Mouse (Mus musculus) embryonic facial prominence, embryonic 15.5 days (tissue): ENCODE results near the gene Kmt5b. TPM values are rescaled to one million over a fixed set of nuclear protein-coding genes. Genes with fewer than 3 reads are reported as not detected.

ENCODE experiments used
- ATAC-seq: fragments of 200-750 bp; cut with Nextera tagmentation; 2 replicates; pipeline ENCODE4 v1.8.0; 2017; ENCODE audit warnings: low read depth, moderate TSS enrichment; ENCODE audit not compliant: insufficient number of reproducible peaks, low FRiP score, low TSS enrichment
- H3K27ac ChIP-seq: fragments of 300-500 bp; sonication (generic); replicated peaks from 2 replicates; pipeline ENCODE4 v1.5.1; 2015; ENCODE audit warnings: mild to moderate bottlenecking, inconsistent platforms
- H3K27me3 ChIP-seq: fragments of 300-500 bp; sonication (generic); 2 replicates; pipeline ENCODE4 v1.6.1; 2015; ENCODE audit warnings: inconsistent platforms
- H3K36me3 ChIP-seq: fragments of 300-500 bp; sonication (generic); 2 replicates; pipeline ENCODE4 v1.6.1; 2015; ENCODE audit warnings: mild to moderate bottlenecking, inconsistent platforms
- H3K4me1 ChIP-seq: fragments of 300-500 bp; sonication (generic); 2 replicates; pipeline ENCODE4 v1.6.1; 2015; ENCODE audit warnings: inconsistent platforms
- H3K4me2 ChIP-seq: fragments of 300-500 bp; sonication (generic); replicated peaks from 2 replicates; pipeline ENCODE4 v1.6.1; 2015; ENCODE audit warnings: mild to moderate bottlenecking, inconsistent platforms
- H3K4me3 ChIP-seq: fragments of 300-500 bp; sonication (generic); replicated peaks from 2 replicates; pipeline ENCODE4 v1.5.1; 2015; ENCODE audit warnings: mild to moderate bottlenecking, inconsistent platforms
- H3K9ac ChIP-seq: fragments of 300-500 bp; sonication (generic); 2 replicates; pipeline ENCODE4 v1.6.1; 2015; ENCODE audit warnings: inconsistent platforms
- H3K9me3 ChIP-seq: fragments of 300-500 bp; sonication (generic); replicated peaks from 2 replicates; pipeline ENCODE4 v1.6.1; 2016; ENCODE audit warnings: inconsistent platforms
- WGBS: fragments of 180-500 bp; shearing (Covaris S2); methylation state at CpG from one replicate; pipeline ENCODE4 v1.1.7; 2015; 5-methylcytosine and 5-hydroxymethylcytosine counted together
- polyA plus RNA-seq: library from polyadenylated mRNA; unstranded; fragments of >200 nt; fragmentation: Nextera tagmentation; extraction: Ambion mirVana; gene quantifications from 2 replicates; pipeline ENCODE4 v1.2.1, GENCODE M21; 2015

The Kmt5b gene
- polyA plus RNA-seq = 24.7 and 29.3 TPM in 2 replicates

GRCm38 (mm10) chr19:3767276-3767780 lies at the start of gene Kmt5b:
Kmt5b (plus strand) TSS chr19:3767421.
- Histone ChIP-seq H3K36me3 (peaks cover 6% of the 10 kb centered on the region), H3K27me3 (no peaks in the 10 kb centered on the region), H3K4me3 (peak within 1 kb of the TSS; percentile 96), H3K9me3 (no peaks in the 10 kb centered on the region), H3K4me2 (peak within 1 kb of the TSS; percentile 88), H3K4me1 (peaks cover 12% of the 10 kb centered on the region), H3K9ac (peak within 1 kb of the TSS; percentile 100), H3K27ac (peak within 1 kb of the TSS; percentile 100)
- no peak for ATAC-seq
- under 1% methylated on average over 39 of the region's 39 CpGs for WGBS

GRCm38 (mm10) chr19:3718481-3719361 lies 48.5 kb upstream of the Kmt5b start:
- H3K27ac ChIP-seq = peak overlapping the region; percentile 44
- peak overlapping the region; percentile 49 for H3K4me3 ChIP-seq
- H3K27me3 ChIP-seq = no peaks in the 10 kb centered on the region
- peak overlapping the region; percentile 12 for H3K9ac ChIP-seq
- peak overlapping the region; percentile 96 for H3K4me2 ChIP-seq
- 32% methylated on average over 19 of the region's 19 CpGs for WGBS
- H3K36me3 ChIP-seq = peaks cover 44% of the 10 kb centered on the region
- no peaks in the 10 kb centered on the region for H3K9me3 ChIP-seq
- H3K4me1 ChIP-seq = peaks cover 12% of the 10 kb centered on the region
- peak; percentile 75 for ATAC-seq

- Histone ChIP-seq H3K4me3 (peak overlapping the region; percentile 49), H3K27ac (peak overlapping the region; percentile 44), H3K9me3 (no peaks in the 10 kb centered on the region), H3K9ac (peak overlapping the region; percentile 12), H3K27me3 (no peaks in the 10 kb centered on the region), H3K4me1 (peaks cover 12% of the 10 kb centered on the region), H3K36me3 (peaks cover 40% of the 10 kb centered on the region), H3K4me2 (peak overlapping the region; percentile 96)
- peak; percentile 65 for ATAC-seq
- 2% methylated on average over 27 of the region's 27 CpGs for WGBS
Measured at GRCm38 (mm10) chr19:3719362-3719891, 47.8 kb upstream of the Kmt5b start.

- no peak for ATAC-seq
- Histone ChIP-seq H3K27ac (no peak overlapping the region), H3K27me3 (no peaks in the 10 kb centered on the region), H3K9ac (no peak overlapping the region), H3K9me3 (no peaks in the 10 kb centered on the region), H3K4me1 (peaks cover 12% of the 10 kb centered on the region), H3K4me2 (no peak overlapping the region), H3K36me3 (0 out of 2 replicates have a peak, but pooled peaks cover 4% of the 10 kb centered on the region), H3K4me3 (no peak overlapping the region)
- WGBS = 89% methylated on average over 9 of the region's 9 CpGs
Measured at GRCm38 (mm10) chr19:3723170-3723569, 44.1 kb upstream of the Kmt5b start.

- H3K36me3 ChIP-seq = no peaks in the 10 kb centered on the region
- H3K27ac ChIP-seq = no peak overlapping the region
- H3K4me2 ChIP-seq = no peak overlapping the region
- H3K4me1 ChIP-seq = peaks cover 8% of the 10 kb centered on the region
- no peak overlapping the region for H3K9ac ChIP-seq
- no peaks in the 10 kb centered on the region for H3K9me3 ChIP-seq
- no peak for ATAC-seq
- no peak overlapping the region for H3K4me3 ChIP-seq
- WGBS = 80% methylated on average over 4 of the region's 4 CpGs
- no peaks in the 10 kb centered on the region for H3K27me3 ChIP-seq
Measured at GRCm38 (mm10) chr19:3723904-3724303, 43.3 kb upstream of the Kmt5b start.

- ATAC-seq = no peak
Measured at GRCm38 (mm10) chr19:3724779-3725178, 42.4 kb upstream of the Kmt5b start.

GRCm38 (mm10) chr19:3728901-3729300 lies 38.3 kb upstream of the Kmt5b start:
- Histone ChIP-seq H3K9ac (no peak overlapping the region), H3K9me3 (no peaks in the 10 kb centered on the region), H3K27ac (no peak overlapping the region), H3K27me3 (no peaks in the 10 kb centered on the region), H3K4me3 (no peak overlapping the region), H3K36me3 (no peaks in the 10 kb centered on the region), H3K4me1 (no peaks in the 10 kb centered on the region), H3K4me2 (no peak overlapping the region)
- no peak for ATAC-seq
- 64% methylated on average over 2 of the region's 2 CpGs for WGBS

More at GRCm38 (mm10) chr19:3724779-3725178, 42.4 kb upstream of the Kmt5b start:
- Histone ChIP-seq H3K27me3 (no peaks in the 10 kb centered on the region), H3K4me2 (no peak overlapping the region), H3K4me3 (no peak overlapping the region), H3K36me3 (no peaks in the 10 kb centered on the region), H3K27ac (no peak overlapping the region), H3K4me1 (no peaks in the 10 kb centered on the region), H3K9ac (no peak overlapping the region), H3K9me3 (no peaks in the 10 kb centered on the region)
- WGBS = 13% methylated on average over 1 of the region's 1 CpGs

GRCm38 (mm10) chr19:3730781-3731646 lies 36.2 kb upstream of the Kmt5b start:
- H3K4me2 ChIP-seq = no peak overlapping the region
- no peak overlapping the region for H3K4me3 ChIP-seq
- H3K9ac ChIP-seq = no peak overlapping the region
- no peaks in the 10 kb centered on the region for H3K27me3 ChIP-seq
- no peaks in the 10 kb centered on the region for H3K36me3 ChIP-seq
- no peaks in the 10 kb centered on the region for H3K4me1 ChIP-seq
- H3K27ac ChIP-seq = no peak overlapping the region
- H3K9me3 ChIP-seq = no peaks in the 10 kb centered on the region
- ATAC-seq = no peak
- 76% methylated on average over 7 of the region's 7 CpGs for WGBS

- Histone ChIP-seq H3K4me3 (no peak overlapping the region), H3K27me3 (no peaks in the 10 kb centered on the region), H3K36me3 (no peaks in the 10 kb centered on the region), H3K4me2 (no peak overlapping the region), H3K27ac (no peak overlapping the region), H3K4me1 (no peaks in the 10 kb centered on the region), H3K9me3 (no peaks in the 10 kb centered on the region), H3K9ac (no peak overlapping the region)
- no peak for ATAC-seq
- 85% methylated on average over 3 of the region's 3 CpGs for WGBS
Measured at GRCm38 (mm10) chr19:3736001-3736400, 31.2 kb upstream of the Kmt5b start.

- WGBS = 87% methylated on average over 7 of the region's 7 CpGs
- Histone ChIP-seq H3K4me2 (no peak overlapping the region), H3K4me3 (no peak overlapping the region), H3K27ac (no peak overlapping the region), H3K4me1 (0 out of 2 replicates have a peak, but pooled peaks cover 6% of the 10 kb centered on the region), H3K9me3 (no peaks in the 10 kb centered on the region), H3K27me3 (no peaks in the 10 kb centered on the region), H3K36me3 (no peaks in the 10 kb centered on the region), H3K9ac (no peak overlapping the region)
- no peak for ATAC-seq
Measured at GRCm38 (mm10) chr19:3739650-3740049, 27.6 kb upstream of the Kmt5b start.

GRCm38 (mm10) chr19:3742716-3743115 lies 24.5 kb upstream of the Kmt5b start:
- no peak for ATAC-seq
- H3K4me3 ChIP-seq = no peak overlapping the region
- H3K9ac ChIP-seq = no peak overlapping the region
- H3K27me3 ChIP-seq = no peaks in the 10 kb centered on the region
- H3K36me3 ChIP-seq = no peaks in the 10 kb centered on the region
- H3K4me2 ChIP-seq = no peak overlapping the region
- WGBS = 40% methylated on average over 4 of the region's 4 CpGs
- H3K27ac ChIP-seq = no peak overlapping the region; the same call in 1 of the 2 replicates
- H3K9me3 ChIP-seq = no peaks in the 10 kb centered on the region
- 0 out of 2 replicates have a peak, but pooled peaks cover 6% of the 10 kb centered on the region for H3K4me1 ChIP-seq
